Mouse (Mus musculus): Measurements from ENCODE around the gene Garnl3.

DNA sequence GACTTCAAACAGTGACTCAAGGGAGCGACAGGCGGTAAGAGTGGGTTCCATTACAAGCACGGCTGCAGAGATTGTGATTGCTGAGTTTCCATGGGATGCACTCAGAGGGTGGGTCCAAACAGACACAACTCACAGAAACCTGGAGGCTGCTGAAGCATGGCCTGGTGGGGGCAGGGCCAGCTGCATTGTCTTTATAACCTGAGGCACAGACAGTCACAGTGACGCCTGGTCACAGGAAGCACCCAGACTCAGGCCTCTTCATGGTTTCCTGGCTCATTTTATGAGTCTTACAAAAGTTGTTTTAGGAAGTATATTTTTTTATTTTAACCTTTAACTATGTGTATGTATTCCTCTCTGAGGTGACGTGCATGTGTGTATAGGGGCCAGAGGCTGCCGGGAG, 38.0 kb upstream of the Garnl3 start:
- TF ChIP-seq CTCF (IDR thresholded peaks at IDR 0.05; ENCODE audit: low read depth): no peak
- no peak for TF ChIP-seq EP300 (IDR thresholded peaks at IDR 0.05; ENCODE audit: low read depth)
